Mouse (Mus musculus) megakaryocyte, adult 5-6 weeks (primary cell): Measurements from ENCODE around the gene Car6. TPM values are rescaled to one million over a fixed set of nuclear protein-coding genes. Genes with fewer than 3 reads are reported as not detected.

ENCODE experiments used
- ATAC-seq: 2 replicates; pipeline ENCODE4 v1.8.0; 2016; ENCODE audit warnings: mild to moderate bottlenecking, inconsistent platforms; ENCODE audit not compliant: poor library complexity, severe bottlenecking
- total RNA-seq, 2 experiments: library from RNA; stranded (forward) in 1 of 2; stranded (reverse) in 1 of 2; fragments of 153-499, 151-499 nt in 1 of 2; fragments of 221-1000, 200-1000 nt in 1 of 2; gene quantifications; 2 replicates each; pipeline versions ENCODE4 v1.2.3 to v1.2.4; 2015 to 2017

The Car6 gene
- total RNA-seq, 2 experiments from 2014 or later, result 0.20 TPM; not detected in 1

DNA sequence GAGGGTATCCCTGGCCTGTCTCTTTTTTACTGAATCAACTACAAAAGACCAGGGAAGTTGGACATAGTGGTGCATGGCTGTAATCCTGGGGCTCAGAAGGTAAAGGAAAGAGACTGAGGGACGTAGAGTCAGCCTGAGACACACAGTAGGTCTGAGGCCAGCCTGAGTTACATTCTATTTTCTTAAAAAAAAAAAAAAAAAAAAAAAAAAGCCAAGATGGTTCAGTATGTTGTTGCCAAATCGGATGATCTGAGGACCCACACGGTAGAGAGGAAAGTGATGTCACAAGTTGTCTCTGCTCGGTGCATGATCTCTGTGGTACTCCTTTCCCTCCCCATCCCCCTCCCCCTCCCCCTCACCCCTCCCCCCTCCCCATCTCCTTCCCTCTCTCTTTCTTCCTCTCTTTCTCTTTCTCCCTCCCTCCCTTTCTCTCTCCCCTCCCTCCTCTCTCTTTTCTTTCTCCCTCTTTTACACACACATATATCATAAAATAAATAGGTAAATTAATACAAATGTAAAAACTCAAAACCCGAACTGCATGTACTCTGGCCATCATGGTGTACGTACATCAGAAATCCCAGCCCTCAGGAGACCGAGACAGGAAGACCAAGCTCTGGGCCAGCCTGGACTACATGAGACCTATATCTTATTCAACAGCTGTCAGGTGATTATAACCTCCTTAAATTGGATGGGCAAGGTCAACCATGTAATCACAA, 63.6 kb downstream of the Car6 start:
- ATAC-seq, result no peak

Other genes with a start within 250 kb of the Car6 start
- 0.11 TPM in 1 of 2 replicates, not detected in the other for gene Spsb1, start 246.3 kb downstream of the Car6 start, total RNA-seq (2015)
- 0.22 TPM in 1 of 2 replicates, not detected in the other for gene Spsb1, start 246.3 kb downstream of the Car6 start, total RNA-seq (2017)
- 14.4 and 16.1 TPM in 2 replicates for gene H6pd, start 192.3 kb downstream of the Car6 start, total RNA-seq (2015)
- gene H6pd, start 192.3 kb downstream of the Car6 start, total RNA-seq (2017), result 26.1 and 32.7 TPM in 2 replicates
- 1.0 and 1.9 TPM in 2 replicates for gene Gpr157, start 114.0 kb downstream of the Car6 start, total RNA-seq (2015)
- gene Gpr157, start 114.0 kb downstream of the Car6 start, total RNA-seq (2017), result 1.6 and 2.6 TPM in 2 replicates
- gene Slc2a5, start 82.0 kb downstream of the Car6 start, total RNA-seq (2015), result not detected in 2 replicates
- gene Slc2a5, start 82.0 kb downstream of the Car6 start, total RNA-seq (2017), result 0.11 TPM in 1 of 2 replicates, not detected in the other
- not detected in 2 replicates for gene Slc2a7, start 52.4 kb downstream of the Car6 start, total RNA-seq (2015)
- gene Slc2a7, start 52.4 kb downstream of the Car6 start, total RNA-seq (2017), result not detected in 2 replicates
- 382 and 422 TPM in 2 replicates for gene Eno1, start 35.4 kb upstream of the Car6 start, total RNA-seq (2015)
- 352 and 362 TPM in 2 replicates for gene Eno1, start 35.4 kb upstream of the Car6 start, total RNA-seq (2017)
- 60.3 and 65.8 TPM in 2 replicates for gene Rere, start 80.3 kb upstream of the Car6 start, total RNA-seq (2015)
- gene Rere, start 80.3 kb upstream of the Car6 start, total RNA-seq (2017), result 16.3 and 19.1 TPM in 2 replicates